Mouse (Mus musculus) cerebellum, adult 2 months (tissue): ENCODE results near the gene Hrh1.

ENCODE experiments used
- CTCF ChIP-seq: fragments of 200-500 bp; IDR thresholded peaks from 2 replicates; pipeline ENCODE4 v1.5.1; 2011; ENCODE audit warnings: low read depth, mild to moderate bottlenecking, control low read depth, low read length, moderate library complexity, borderline replicate concordance; ENCODE audit not compliant: insufficient read depth
- POLR2A ChIP-seq: fragments of 200-500 bp; IDR thresholded peaks from 2 replicates; pipeline ENCODE4 v1.6.1; 2011; ENCODE audit warnings: low read length, control low read depth, borderline replicate concordance; ENCODE audit not compliant: insufficient read depth

DNA sequence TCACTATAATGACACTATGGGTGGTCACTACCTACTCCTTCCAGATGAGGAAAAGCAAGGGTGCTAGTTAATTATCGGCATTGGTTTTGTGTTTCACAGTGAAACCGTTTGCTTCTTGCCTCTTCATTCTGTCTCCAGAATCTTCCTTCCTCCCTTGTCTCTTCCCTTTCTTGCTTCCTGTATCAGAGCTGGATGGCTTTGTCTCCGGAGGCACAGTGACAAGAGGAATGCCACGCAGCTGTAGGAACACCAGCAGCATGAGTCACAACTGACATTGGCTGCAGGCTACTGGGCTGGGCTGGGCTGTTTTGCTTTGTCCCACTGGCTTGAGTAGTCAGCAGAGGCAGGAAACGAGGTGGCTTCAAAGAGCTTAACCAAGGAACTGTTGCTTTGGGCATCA, 6.4 kb downstream of the Hrh1 start:
- TF ChIP-seq CTCF (no peak), POLR2A (no peak)
